Mouse (Mus musculus) liver, embryonic 11.5 days (tissue): ENCODE results near the gene Plppr5. TPM values are rescaled to one million over a fixed set of nuclear protein-coding genes. Genes with fewer than 3 reads are reported as not detected.

Experiments used
- polyA plus RNA-seq: library from polyadenylated mRNA; unstranded; fragments of >200 nt; fragmentation: Nextera tagmentation; extraction: Ambion mirVana; gene quantifications from 2 replicates; pipeline ENCODE4 v1.2.1, GENCODE M21; 2014

Plppr5 gene
- polyA plus RNA-seq, 1 experiment from 2014 or later, result 0.14 TPM

Other genes starting within 250 kb of the Plppr5 start
- 0.05 and 0.17 TPM in 2 replicates for gene Plppr4, start 214.0 kb upstream of the Plppr5 start, polyA plus RNA-seq